Mouse (Mus musculus): Measurements from ENCODE around the gene 1700047I17Rik2. TPM values are rescaled to one million over a fixed set of nuclear protein-coding genes. Genes with fewer than 3 reads are reported as not detected.

1700047I17Rik2 gene
- polyA plus RNA-seq, 1 experiment: not detected

Other genes starting within 250 kb of the 1700047I17Rik2 start
- not detected in 2 replicates for gene Gm20403, start 213.1 kb upstream of the 1700047I17Rik2 start, polyA plus RNA-seq (2012; ENCODE audit: insufficient read depth, insufficient read length, missing spikeins)
- gene Baz1a, start 185.2 kb upstream of the 1700047I17Rik2 start, polyA plus RNA-seq (2012; ENCODE audit: insufficient read depth, insufficient read length, missing spikeins): 19.8 and 22.2 TPM in 2 replicates
- gene 2700097O09Rik, start 119.5 kb upstream of the 1700047I17Rik2 start, polyA plus RNA-seq (2012; ENCODE audit: insufficient read depth, insufficient read length, missing spikeins): 9.7 and 12.8 TPM in 2 replicates
- gene Srp54a, start 119.3 kb upstream of the 1700047I17Rik2 start, polyA plus RNA-seq (2012; ENCODE audit: insufficient read depth, insufficient read length, missing spikeins): 72.5 and 74.7 TPM in 2 replicates
- 33.7 and 34.7 TPM in 2 replicates for gene Fam177a, start 75.1 kb upstream of the 1700047I17Rik2 start, polyA plus RNA-seq (2012; ENCODE audit: insufficient read depth, insufficient read length, missing spikeins)
- 12.6 and 19.7 TPM in 2 replicates for gene Srp54b, start 44.5 kb upstream of the 1700047I17Rik2 start, polyA plus RNA-seq (2012; ENCODE audit: insufficient read depth, insufficient read length, missing spikeins)
- gene Srp54c, start 30.6 kb downstream of the 1700047I17Rik2 start, polyA plus RNA-seq (2012; ENCODE audit: insufficient read depth, insufficient read length, missing spikeins): 66.9 and 78.6 TPM in 2 replicates
- gene 1110008L16Rik, start 100.0 kb downstream of the 1700047I17Rik2 start, polyA plus RNA-seq (2012; ENCODE audit: insufficient read depth, insufficient read length, missing spikeins): 8.3 and 9.8 TPM in 2 replicates
- gene Ppp2r3c, start 103.4 kb downstream of the 1700047I17Rik2 start, polyA plus RNA-seq (2012; ENCODE audit: insufficient read depth, insufficient read length, missing spikeins): 19.7 and 24.6 TPM in 2 replicates
- 140 and 150 TPM in 2 replicates for gene Psma6, start 184.6 kb downstream of the 1700047I17Rik2 start, polyA plus RNA-seq (2012; ENCODE audit: insufficient read depth, insufficient read length, missing spikeins)

Data from bone marrow macrophage, adult 2 months (primary cell).